Mouse (Mus musculus) stomach, embryonic 14.5 days (tissue): ENCODE measurements at regions not wholly inside any gene's neighbourhood (a gene's known extent, or its start where the extent isn't known, plus 50 kb on each side); places are given as distances from the start of the nearest gene placed in this dataset.

Experiments used
- ATAC-seq: fragments of 200-750 bp; cut with Nextera tagmentation; 2 replicates; pipeline ENCODE4 v1.8.0; 2017; ENCODE audit warnings: low read depth, moderate TSS enrichment; ENCODE audit not compliant: insufficient number of reproducible peaks, insufficient read depth, low FRiP score
- H3K27ac ChIP-seq: fragments of 300-500 bp; sonication (generic); 2 replicates; pipeline ENCODE4 v1.5.1; 2014; ENCODE audit warnings: mild to moderate bottlenecking, low read length, moderate library complexity, mixed read lengths
- H3K27me3 ChIP-seq: fragments of 300-500 bp; sonication (generic); 2 replicates; pipeline ENCODE4 v1.6.1; 2014; ENCODE audit warnings: low read length, control low read depth, mixed read lengths; ENCODE audit not compliant: control insufficient read depth, insufficient read depth
- H3K36me3 ChIP-seq: fragments of 300-500 bp; sonication (generic); 2 replicates; pipeline ENCODE4 v1.6.1; 2014; ENCODE audit warnings: mild to moderate bottlenecking, control low read depth, low read length, moderate library complexity, mixed read lengths; ENCODE audit not compliant: control insufficient read depth, insufficient read depth
- H3K4me1 ChIP-seq: fragments of 300-500 bp; sonication (generic); 2 replicates; pipeline ENCODE4 v1.6.1; 2014; ENCODE audit warnings: low read length, control low read depth, mixed read lengths; ENCODE audit not compliant: control insufficient read depth, insufficient read depth
- H3K4me2 ChIP-seq: fragments of 300-500 bp; sonication (generic); replicated peaks from 2 replicates; pipeline ENCODE4 v1.6.1; 2014; ENCODE audit warnings: low read depth, low read length, control low read depth
- H3K4me3 ChIP-seq: fragments of 300-500 bp; sonication (generic); 2 replicates; pipeline ENCODE4 v1.5.1; 2014; ENCODE audit warnings: low read depth, low read length, control low read depth
- H3K9ac ChIP-seq: fragments of 300-500 bp; sonication (generic); replicated peaks from 2 replicates; pipeline ENCODE4 v1.6.1; 2014; ENCODE audit warnings: low read depth, mild to moderate bottlenecking, control low read depth, low read length, moderate library complexity, mixed read lengths
- H3K9me3 ChIP-seq: fragments of 300-500 bp; sonication (generic); 2 replicates; pipeline ENCODE4 v1.6.1; 2016; ENCODE audit warnings: low read depth, low read length, control low read depth; ENCODE audit not compliant: control insufficient read depth
- WGBS: fragments of 180-500 bp; shearing (Covaris S2); extraction: QIAGEN DNeasy Blood & Tissue Kit; methylation state at CpG from one replicate; pipeline ENCODE4 v1.1.7; 2014; 5-methylcytosine and 5-hydroxymethylcytosine counted together

DNA sequence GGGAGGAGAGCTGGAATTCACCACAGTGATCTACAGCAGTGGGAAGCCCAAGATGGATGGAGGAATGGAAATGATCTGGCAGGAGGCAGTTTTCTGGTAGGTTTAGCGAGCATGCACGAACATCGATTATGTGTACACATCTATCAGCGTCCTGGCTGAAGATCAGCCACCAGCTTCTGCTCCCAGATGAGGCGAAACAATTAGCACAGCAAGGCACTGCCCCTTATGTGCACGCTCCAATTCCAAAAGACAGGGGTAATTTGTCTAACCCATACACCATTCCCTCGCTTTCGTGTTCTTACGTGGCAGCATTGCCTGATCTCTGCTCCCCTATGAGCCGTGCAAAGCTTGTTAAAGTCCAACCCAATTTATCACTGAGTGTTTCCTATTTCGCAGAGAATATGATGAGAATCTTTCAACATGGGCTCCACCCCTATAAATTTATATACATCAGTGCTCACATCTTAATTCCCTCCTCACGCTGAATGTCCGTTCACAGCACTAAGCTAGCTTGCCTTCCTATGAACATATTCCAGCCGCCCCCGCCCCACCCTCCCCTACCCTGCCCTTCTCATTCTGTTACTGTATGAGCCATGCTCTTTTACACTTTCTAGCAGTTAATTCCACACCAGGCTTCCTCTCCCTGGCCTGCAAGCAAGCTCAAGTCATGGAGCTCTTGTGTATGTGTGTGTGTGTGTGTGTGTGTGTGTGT lies 162.9 kb upstream of the Gm26657 start:
- H3K4me2 ChIP-seq = no peak overlapping the region
- H3K4me1 ChIP-seq = no peaks in the 10 kb centered on the region
- no peak for ATAC-seq
- H3K4me3 ChIP-seq = no peak overlapping the region
- H3K36me3 ChIP-seq = no peaks in the 10 kb centered on the region
- 76% methylated on average over 15 of the region's 15 CpGs for WGBS
- no peak overlapping the region for H3K27ac ChIP-seq
- H3K9me3 ChIP-seq = no peaks in the 10 kb centered on the region
- no peaks in the 10 kb centered on the region for H3K27me3 ChIP-seq
- no peak overlapping the region for H3K9ac ChIP-seq

DNA sequence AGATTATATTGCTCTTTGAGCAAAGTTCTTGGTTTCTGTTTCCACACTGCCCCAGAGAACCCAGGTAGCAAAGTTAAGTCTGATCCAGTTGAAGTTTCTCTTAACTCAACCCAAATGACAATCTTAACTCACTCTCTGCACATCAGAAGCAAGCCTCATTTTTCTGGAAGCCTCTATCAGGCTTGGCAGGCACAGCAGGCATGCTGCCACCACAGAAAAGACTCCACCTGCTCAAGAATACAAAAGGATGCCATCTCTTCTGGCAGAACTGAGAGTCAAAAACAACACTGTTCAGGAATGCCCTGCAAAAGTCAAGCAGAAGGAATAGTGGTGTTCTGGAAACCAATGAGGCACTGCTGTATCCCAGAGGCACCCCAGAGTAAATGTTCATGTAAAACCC lies 187.7 kb upstream of the Gm26657 start:
- H3K9me3 ChIP-seq = no peaks in the 10 kb centered on the region
- no peak overlapping the region for H3K9ac ChIP-seq
- H3K27me3 ChIP-seq = no peaks in the 10 kb centered on the region
- no peak for ATAC-seq
- no peaks in the 10 kb centered on the region for H3K4me1 ChIP-seq
- H3K4me2 ChIP-seq = no peak overlapping the region
- H3K36me3 ChIP-seq = no peaks in the 10 kb centered on the region
- H3K27ac ChIP-seq = no peak overlapping the region
- H3K4me3 ChIP-seq = no peak overlapping the region

DNA sequence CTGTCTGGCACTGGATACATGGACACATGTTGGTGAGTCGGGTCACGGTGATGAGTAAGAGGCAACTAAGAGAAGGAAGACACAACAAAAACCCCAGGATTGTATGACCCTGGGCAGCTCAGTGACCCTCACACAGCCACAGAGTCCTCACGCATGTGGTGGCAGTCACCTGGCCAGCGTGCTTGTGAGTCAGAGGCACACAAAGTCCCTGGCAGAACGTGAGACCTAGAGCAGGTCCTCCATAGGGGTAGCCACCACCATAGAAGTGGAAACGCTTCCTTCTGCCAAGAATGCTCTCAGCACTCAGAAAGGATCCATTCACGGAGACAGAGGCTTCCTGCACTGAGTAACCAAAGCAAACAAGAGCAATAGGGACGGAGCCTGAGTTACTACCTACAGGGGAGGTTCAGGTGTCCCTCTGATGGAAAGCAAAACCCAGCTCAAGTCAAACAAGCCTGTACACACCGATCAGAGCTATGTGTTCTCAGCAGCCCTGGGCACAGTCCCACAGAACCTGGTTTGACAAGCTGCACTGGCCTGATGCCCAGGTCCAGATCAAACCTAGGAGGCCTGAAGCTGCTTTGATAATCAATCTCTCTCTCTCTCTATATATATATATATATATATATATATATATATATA lies 206.4 kb upstream of the Gm26657 start:
- no peak for ATAC-seq
- Histone ChIP-seq H3K4me1 (no peaks in the 10 kb centered on the region), H3K27ac (no peak overlapping the region), H3K4me2 (no peak overlapping the region), H3K4me3 (no peak overlapping the region), H3K9ac (no peak overlapping the region), H3K36me3 (no peaks in the 10 kb centered on the region), H3K9me3 (no peaks in the 10 kb centered on the region), H3K27me3 (no peaks in the 10 kb centered on the region)
- WGBS = 73% methylated on average over 9 of the region's 9 CpGs

DNA sequence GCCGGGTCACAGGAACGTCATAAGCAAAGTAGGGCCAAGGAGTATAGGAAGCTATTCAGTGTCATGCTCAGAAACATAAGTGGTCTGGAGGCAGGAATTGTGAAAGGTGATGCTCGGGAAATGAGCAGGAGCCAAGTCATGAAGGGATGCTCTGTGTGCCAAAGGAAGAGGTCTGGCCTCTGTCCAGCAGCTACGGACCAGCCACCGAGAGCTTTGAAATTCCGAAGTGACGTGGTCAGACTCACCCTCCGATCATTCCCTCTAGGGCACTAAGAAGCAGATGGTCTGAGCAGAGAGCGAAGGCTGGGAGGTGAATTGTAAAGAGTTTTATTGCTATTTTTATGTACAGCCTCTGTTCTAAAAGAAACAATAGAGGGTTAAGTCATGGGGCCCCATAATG lies 206.9 kb upstream of the Gm26657 start:
- Histone ChIP-seq H3K4me3 (no peak overlapping the region), H3K9me3 (no peaks in the 10 kb centered on the region), H3K27ac (no peak overlapping the region), H3K4me1 (no peaks in the 10 kb centered on the region), H3K4me2 (no peak overlapping the region), H3K27me3 (no peaks in the 10 kb centered on the region), H3K9ac (no peak overlapping the region), H3K36me3 (no peaks in the 10 kb centered on the region)
- 69% methylated on average over 9 of the region's 9 CpGs for WGBS
- ATAC-seq = no peak

DNA sequence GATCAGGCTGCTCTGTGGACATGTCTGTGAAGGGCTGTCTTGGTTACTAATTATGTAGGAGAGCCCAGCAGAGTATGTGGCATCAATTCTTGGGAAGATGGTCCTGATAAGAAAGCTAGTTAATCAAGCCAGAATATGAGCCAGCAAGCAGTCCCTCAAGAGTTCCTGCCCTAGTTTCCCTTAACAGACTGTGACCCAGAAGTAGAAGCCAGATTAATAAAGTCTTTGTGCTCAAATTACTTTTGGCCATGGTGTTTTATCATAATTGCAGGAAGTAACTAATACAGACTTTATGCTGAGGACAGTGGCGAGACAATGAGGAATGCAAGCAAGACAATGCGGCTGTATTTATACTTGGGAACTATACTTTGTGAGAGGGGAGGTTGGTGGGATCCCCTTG lies 211.3 kb upstream of the Gm26657 start:
- Histone ChIP-seq H3K4me2 (no peak overlapping the region), H3K9me3 (no peaks in the 10 kb centered on the region), H3K9ac (no peak overlapping the region), H3K36me3 (no peaks in the 10 kb centered on the region), H3K4me3 (no peak overlapping the region), H3K4me1 (no peaks in the 10 kb centered on the region), H3K27me3 (no peaks in the 10 kb centered on the region), H3K27ac (no peak overlapping the region)
- 88% methylated on average over 2 of the region's 2 CpGs for WGBS
- ATAC-seq = no peak

DNA sequence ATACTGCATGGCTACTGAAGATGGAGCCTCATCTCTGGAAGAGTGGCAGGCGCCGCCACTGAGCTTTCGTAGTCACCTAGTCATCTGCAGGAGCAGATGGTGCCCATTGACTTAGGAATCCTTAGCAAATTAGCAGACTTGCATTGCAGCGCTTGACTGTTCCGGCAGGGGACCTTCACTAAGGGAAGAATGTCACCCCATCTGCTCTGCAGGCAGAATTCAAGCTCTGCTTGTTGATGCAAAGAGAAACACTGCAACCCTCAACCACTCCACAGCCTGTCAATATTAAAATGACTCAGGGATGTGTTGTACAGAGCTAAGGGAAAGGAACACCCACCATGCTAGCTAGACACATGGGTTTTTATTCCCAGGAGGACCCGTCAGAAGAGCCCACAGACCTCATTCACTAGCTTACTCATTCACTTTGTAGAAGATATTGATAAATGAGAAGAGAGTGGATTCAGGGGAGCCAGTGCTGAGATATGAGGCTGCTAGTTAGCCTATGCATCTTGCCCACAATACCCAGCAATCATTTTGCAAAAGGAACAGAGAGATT lies 215.4 kb upstream of the Gm26657 start:
- Histone ChIP-seq H3K4me3 (no peak overlapping the region), H3K9me3 (no peaks in the 10 kb centered on the region), H3K9ac (no peak overlapping the region), H3K27me3 (no peaks in the 10 kb centered on the region), H3K27ac (no peak overlapping the region), H3K36me3 (no peaks in the 10 kb centered on the region), H3K4me2 (no peak overlapping the region), H3K4me1 (no peaks in the 10 kb centered on the region)
- 86% methylated on average over 6 of the region's 6 CpGs for WGBS
- ATAC-seq = no peak

DNA sequence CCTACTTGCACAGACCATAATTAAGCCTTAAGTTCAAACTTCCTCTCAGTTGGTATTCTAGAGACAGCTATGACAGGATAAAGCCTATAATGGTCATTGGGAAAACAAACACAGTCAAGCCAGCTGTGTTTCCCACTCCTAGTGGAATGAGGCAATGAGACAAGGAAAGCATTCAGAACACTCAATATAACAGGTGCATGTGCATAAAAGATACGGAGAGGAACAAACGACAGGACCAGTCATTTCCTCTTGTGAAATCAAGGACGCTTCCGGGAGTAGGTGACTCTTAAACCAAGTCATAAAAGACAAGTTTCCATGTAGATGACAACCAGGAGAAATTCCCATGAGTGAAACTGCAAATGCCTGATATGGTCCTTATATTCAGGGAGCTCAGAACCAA lies 232.1 kb upstream of the Gm26657 start:
- Histone ChIP-seq H3K4me2 (no peak overlapping the region), H3K27me3 (no peaks in the 10 kb centered on the region), H3K9me3 (no peaks in the 10 kb centered on the region), H3K9ac (no peak overlapping the region), H3K27ac (no peak overlapping the region), H3K36me3 (no peaks in the 10 kb centered on the region), H3K4me3 (no peak overlapping the region), H3K4me1 (no peaks in the 10 kb centered on the region)
- no peak for ATAC-seq
- WGBS = 83% methylated on average over 4 of the region's 4 CpGs

DNA sequence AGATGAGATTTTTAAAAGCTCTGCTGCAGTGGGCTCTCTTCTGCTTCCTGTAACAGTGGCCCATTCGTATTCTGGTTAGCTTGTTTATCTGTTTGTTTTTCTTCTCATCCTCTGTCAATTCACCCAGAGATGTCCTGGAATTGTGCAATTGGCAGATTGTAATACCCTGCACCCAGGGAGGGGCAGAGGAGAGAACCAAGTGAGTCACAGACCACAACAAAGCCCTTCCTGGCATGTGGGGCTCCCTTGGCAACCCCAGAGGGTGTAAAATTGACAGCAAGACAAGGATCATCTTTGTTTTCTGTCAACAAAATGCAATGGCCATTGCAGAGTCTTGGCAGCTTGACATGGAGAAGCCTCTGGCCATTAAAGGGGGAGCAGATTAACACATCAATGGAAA lies 233.1 kb upstream of the Gm26657 start:
- no peak for ATAC-seq
- Histone ChIP-seq H3K4me3 (no peak overlapping the region), H3K36me3 (no peaks in the 10 kb centered on the region), H3K27me3 (no peaks in the 10 kb centered on the region), H3K9me3 (no peaks in the 10 kb centered on the region), H3K9ac (no peak overlapping the region), H3K4me2 (no peak overlapping the region), H3K4me1 (no peaks in the 10 kb centered on the region), H3K27ac (no peak overlapping the region)
- WGBS = 69% methylated on average over 1 of the region's 1 CpGs
